Mouse (Mus musculus): ENCODE results near the gene Avl9.

The Avl9 gene

DNA sequence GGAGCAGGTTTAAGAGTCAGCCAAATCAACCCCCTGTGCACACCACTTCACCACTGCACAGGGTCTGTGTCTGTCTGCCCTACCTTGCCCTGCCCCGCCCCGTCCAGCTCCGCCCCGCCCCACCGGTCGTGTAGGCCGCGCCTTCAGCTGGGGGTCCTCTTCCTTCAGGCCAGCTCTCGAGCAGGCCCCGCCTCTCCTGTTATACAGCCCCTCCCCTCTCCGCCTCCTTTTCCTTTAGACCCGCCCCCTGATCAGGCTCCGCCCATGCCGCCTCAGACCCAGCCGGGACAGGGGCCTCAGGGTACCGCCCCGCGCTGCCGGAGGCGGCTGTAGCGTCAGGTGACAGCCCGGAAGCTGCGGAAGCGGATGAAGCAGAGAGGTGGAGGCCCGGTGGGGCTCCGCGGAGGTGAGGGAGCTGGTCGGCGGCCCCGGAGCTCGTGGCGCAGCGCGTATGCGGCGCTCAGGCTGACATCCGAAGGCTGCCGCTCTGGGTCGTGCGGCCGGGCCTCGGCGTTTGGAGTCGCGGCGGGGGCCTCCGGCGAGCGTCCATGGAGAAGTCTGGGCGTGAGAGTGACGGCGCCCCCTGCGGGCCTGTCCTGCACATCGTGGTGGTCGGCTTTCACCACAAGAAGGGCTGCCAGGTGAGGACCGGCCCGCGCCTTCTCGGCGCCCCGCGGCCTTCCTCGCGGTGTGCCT is at the start of gene Avl9:
Avl9 (plus strand) TSS at position 326 of the 696 bp plus-strand sequence.
- DNase-seq (ENCODE audit: low read depth): peak; percentile 99

DNA sequence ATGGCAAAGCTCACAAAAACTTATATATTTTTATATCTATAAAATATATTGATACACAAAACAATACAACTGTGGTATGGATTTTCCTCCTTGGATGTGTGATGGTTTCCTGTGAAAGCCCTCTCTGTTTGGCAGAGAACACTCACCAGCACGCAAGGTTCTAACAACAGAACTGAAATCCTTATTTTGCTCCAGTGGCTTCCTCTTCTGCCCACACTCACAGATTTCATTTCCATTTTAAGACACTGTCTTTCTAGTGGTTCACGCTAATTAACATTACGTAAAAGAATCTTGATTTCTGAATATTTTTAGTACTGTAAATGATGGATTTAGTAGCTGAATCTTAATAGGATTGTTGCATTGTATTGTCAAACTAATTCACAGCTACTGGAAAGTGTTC is 26.5 kb upstream of the Avl9 start:
- DNase-seq (ENCODE audit: low read depth): no peak

DNA sequence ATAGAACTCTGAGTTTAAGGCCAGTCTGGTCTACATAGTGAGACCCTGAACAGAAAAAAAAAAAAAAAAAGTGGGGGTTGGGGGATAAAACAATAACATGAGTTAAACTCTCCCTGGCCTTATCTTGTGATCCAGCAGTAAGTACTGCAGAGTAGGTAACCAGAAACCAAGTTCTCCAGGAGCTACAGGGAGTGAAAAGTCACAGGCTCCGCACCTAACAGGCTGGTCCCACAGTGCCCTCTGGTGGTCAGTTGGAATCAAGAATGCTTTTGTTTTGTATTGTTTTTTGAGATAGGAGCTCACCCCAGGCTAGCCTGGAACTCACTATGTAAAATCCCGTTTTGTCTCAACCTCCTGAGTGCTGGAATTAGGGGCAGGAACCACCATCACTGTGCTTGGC is 23.5 kb upstream of the Avl9 start:
- peak; percentile 85 for DNase-seq (ENCODE audit: low read depth)

- no peak for DNase-seq (ENCODE audit: low read depth)
Observed at GRCm38 (mm10) chr6:56692445-56692844, 22.3 kb upstream of the Avl9 start.

GRCm38 (mm10) chr6:56703931-56704900 is 10.5 kb upstream of the Avl9 start, which contains the start of gene Lsm5:
TSS of gene Lsm5 (minus strand) at chr6:56704710.
- DNase-seq (ENCODE audit: low read depth): peak; percentile 96

DNA sequence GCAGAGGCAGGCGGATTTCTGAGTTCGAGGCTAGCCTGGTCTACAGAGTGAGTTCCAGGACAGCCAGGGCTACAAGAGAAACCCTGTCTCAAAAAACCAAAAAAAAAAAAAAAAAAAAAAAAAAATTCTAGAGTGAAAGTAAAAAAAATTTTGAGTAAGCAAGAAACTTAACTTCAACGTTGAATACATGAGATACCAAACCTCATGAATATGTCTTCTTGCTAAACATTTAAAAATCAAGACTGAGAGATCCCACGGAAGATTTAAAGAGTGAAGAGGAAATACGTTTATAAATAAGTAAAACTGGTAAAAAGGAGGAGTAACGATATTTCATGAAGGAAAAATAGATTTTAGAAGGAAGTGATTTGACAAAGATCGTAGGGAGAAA is 519 bp upstream of the Avl9 start:
- DNase-seq (ENCODE audit: low read depth): no peak

GRCm38 (mm10) chr6:56715270-56715666 is 569 bp downstream of the Avl9 start:
- peak; percentile 83 for DNase-seq (ENCODE audit: low read depth)

- DNase-seq (ENCODE audit: low read depth): no peak
Observed at GRCm38 (mm10) chr6:56719071-56719470, 4.4 kb downstream of the Avl9 start.

- no peak for DNase-seq (ENCODE audit: low read depth)
Observed at GRCm38 (mm10) chr6:56720877-56721276, 6.2 kb downstream of the Avl9 start.

- DNase-seq (ENCODE audit: low read depth): no peak
Observed at GRCm38 (mm10) chr6:56732545-56732944, 17.8 kb downstream of the Avl9 start.

GRCm38 (mm10) chr6:56745950-56746543 is 31.3 kb downstream of the Avl9 start:
- no peak for DNase-seq (ENCODE audit: low read depth)

DNA sequence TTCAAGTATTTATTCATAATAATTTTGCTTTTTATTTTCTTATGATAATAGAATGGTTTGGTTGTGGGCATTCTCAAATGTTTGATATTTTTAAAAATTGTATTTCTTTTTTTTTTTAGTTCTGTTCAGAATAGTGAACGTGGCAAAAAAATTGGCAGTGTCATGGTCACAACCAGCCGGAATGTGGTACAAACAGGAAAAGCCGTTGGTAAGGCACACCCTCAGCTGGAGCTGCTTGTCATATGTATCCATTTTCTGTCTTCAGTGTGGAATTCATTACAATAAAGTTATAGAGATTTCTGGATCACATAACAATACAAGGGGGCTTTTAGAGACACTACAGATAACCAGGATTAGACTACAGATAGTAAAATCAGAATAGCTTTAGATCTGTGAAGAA is 39.0 kb downstream of the Avl9 start:
- DNase-seq (ENCODE audit: low read depth): no peak

DNA sequence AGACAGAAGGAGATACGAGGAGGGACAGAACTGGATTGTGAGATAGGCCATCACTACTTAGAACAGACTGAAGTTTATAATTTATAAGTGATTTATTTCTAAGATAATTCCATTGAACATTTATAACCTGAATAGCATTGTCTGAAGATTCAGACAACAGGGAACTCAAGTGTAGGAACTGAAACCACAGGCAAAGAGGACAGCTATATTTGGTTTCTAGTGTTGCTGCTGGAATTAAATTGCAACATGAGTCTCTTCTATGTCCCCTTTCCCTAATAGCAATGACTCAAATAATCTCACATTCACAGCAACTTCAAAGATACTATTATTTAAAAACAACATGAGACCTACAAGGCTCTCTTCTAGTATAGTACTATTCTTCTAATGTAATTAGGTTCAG is 41.4 kb downstream of the Avl9 start:
- no peak for DNase-seq (ENCODE audit: low read depth)

GRCm38 (mm10) chr6:56759324-56759723 is 44.6 kb downstream of the Avl9 start:
- no peak for DNase-seq (ENCODE audit: low read depth)

DNA sequence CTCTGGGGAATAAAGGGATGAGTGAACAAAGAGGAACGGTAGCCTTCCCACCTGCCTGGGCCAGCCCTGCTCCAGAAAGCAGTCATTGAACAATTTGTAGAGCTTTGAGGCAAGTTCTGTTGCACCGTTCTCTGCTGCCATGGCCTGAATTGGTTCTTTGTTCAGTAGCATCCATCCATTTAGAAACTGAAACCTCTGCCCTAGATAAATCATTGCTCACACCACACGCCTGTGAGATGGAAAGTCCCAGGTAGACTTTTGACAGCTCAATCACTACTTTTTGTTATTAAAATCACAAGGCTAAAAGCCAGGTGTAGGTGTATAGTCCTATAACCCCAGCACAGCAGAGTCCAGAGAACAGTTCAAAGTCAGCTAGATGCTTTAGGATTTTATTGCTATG is 50.6 kb downstream of the Avl9 start:
- DNase-seq (ENCODE audit: low read depth): peak; percentile 73

DNA sequence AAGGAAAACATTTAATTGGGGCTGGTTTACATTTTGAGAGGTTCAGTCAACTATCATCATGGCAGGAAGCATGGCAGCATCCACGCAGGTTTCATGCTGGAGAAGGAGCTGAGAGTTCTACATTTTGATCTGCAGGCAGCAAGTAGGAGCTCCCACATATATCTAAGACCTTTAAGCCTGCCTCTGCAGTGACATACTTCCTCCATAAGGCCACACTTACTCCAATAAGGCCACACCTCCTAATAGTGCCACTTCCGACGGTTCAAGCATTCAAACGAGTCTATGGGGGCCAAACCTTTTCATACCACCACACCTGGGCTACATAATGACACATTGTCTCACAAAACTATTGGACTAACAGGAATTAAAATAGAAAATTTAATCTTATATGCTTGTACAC is 51.0 kb downstream of the Avl9 start:
- DNase-seq (ENCODE audit: low read depth): no peak

GRCm38 (mm10) chr6:56775816-56776215 is 61.1 kb downstream of the Avl9 start:
- no peak for DNase-seq (ENCODE audit: low read depth)

- DNase-seq (ENCODE audit: low read depth): no peak
Observed at GRCm38 (mm10) chr6:56779636-56780035, 64.9 kb downstream of the Avl9 start.

DNA sequence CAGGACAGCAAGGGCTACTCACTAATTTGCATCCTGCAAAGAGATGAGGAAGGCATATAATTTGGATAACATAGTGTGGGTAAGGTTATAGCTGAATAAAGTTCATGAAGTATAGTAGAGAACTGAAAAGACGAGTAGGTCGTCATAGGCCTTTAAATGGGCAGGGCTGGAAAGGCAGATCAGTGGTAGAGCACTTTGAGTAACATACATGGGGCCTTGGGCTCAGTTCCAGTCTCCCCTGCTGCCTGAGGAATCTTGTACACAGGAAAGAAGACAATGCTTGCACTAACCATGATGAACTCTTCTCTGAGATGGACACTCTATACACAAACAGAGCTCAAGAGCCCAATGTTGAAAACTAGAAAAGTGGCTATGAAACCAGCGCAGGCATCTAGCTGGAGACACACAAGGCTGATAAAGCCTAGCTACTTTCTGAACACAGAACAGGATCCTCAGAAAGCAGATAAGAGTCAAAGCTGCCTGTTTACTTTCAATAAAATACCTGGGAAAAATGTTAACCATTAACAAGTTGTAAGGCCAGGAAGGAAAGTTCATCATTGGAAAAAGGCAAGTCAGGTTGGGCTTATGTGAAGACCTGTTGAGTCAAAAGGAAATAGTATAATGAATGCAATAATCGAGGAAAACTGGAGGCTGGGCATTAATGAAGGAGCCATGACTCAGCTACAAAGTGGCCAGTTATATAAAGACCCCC is 69.0 kb downstream of the Avl9 start:
- no peak for DNase-seq (ENCODE audit: low read depth)

- no peak for DNase-seq (ENCODE audit: low read depth)
Observed at GRCm38 (mm10) chr6:56785068-56785467, 70.4 kb downstream of the Avl9 start.

- DNase-seq (ENCODE audit: low read depth): no peak
Observed at GRCm38 (mm10) chr6:56787668-56788067, 73.0 kb downstream of the Avl9 start.

GRCm38 (mm10) chr6:56789336-56789735 is 74.6 kb downstream of the Avl9 start:
- DNase-seq (ENCODE audit: low read depth): no peak

Data from induced T-regulatory cell, adult 2 months (primary cell).